Mouse (Mus musculus): ENCODE measurements at regions not wholly inside any gene's neighbourhood (a gene's known extent, or its start where the extent isn't known, plus 50 kb on each side); places are given as distances from the start of the nearest gene placed in this dataset.

DNA sequence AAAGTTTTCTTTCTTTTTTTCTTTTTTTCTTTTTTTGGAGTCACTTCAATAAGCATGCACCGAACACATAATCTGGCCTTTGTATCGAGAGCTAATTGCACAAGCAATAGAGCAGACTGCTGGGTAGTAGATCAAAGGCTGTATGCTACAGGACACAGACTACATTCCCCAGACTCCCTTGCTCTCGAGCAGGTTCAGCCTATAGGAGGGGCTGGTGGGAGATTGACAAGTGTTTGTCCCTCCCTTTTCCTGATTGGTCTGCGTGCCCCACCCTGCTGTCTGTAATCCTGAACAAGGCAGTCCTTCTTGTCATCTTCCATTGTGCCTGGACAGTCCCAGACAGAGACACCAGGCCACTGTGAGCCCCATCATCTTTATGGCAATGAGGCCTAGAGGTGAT is 67.8 kb upstream of the Foxa2 start:
- H3K9me3 ChIP-seq (replicated peaks; ENCODE audit: insufficient read depth, low read length): no peaks in the 10 kb centered on the region
- no peaks in the 10 kb centered on the region for H3K27me3 ChIP-seq (ENCODE audit: control insufficient read depth in 1 of 2, insufficient read depth in 2 of 2, low read length in 2 of 2)
- no peaks in the 10 kb centered on the region for H3K4me1 ChIP-seq (ENCODE audit: control insufficient read depth in 1 of 2, insufficient read depth in 2 of 2, low read length in 2 of 2)
- H3K27ac ChIP-seq (ENCODE audit: control insufficient read depth, low read depth, low read length): no peak overlapping the region
- no peaks in the 10 kb centered on the region for H3K36me3 ChIP-seq (ENCODE audit: control insufficient read depth in 1 of 2, insufficient read depth in 2 of 2, low read length in 2 of 2)
- H3K4me3 ChIP-seq (ENCODE audit: control insufficient read depth in 1 of 2, insufficient read depth in 1 of 2, low read depth in 2 of 2, low read length in 2 of 2): no peak overlapping the region
- H3K79me2 ChIP-seq (ENCODE audit: control insufficient read depth, insufficient read depth, low read length, poor library complexity): no peaks in the 10 kb centered on the region
- H3K9ac ChIP-seq (ENCODE audit: control insufficient read depth, low read depth, low read length, poor library complexity, severe bottlenecking): no peak overlapping the region
- TF ChIP-seq MAZ (IDR thresholded peaks at IDR 0.05; ENCODE audit: low read depth, low read length) (no peak), MXI1 (IDR thresholded peaks at IDR 0.05; ENCODE audit: low read depth, low read length) (no peak), GABPA (IDR thresholded peaks at IDR 0.05; ENCODE audit: low read depth, low read length) (no peak), NELFE (IDR thresholded peaks at IDR 0.05; ENCODE audit: low read depth, low read length) (no peak), SIN3A (IDR thresholded peaks at IDR 0.05; ENCODE audit: low read length) (no peak), MEF2A (IDR thresholded peaks at IDR 0.05; ENCODE audit: extremely low read depth, insufficient replicate concordance, low read depth, low read length, poor library complexity, severe bottlenecking) (no peak), E2F4 (IDR thresholded peaks at IDR 0.05; ENCODE audit: borderline replicate concordance, low read depth, low read length) (no peak), POLR2A (IDR thresholded peaks at IDR 0.05; ENCODE audit: control insufficient read depth in 1 of 2, insufficient read depth in 1 of 2, low read depth in 1 of 2, low read length in 2 of 2, poor library complexity in 1 of 2) (no peak), CTCF (IDR thresholded peaks at IDR 0.05 in 2 of 3, conservative IDR thresholded peaks at IDR 0.05 in 1 of 3; ENCODE audit: control insufficient read depth in 1 of 3, insufficient read depth in 1 of 3, low read depth in 2 of 3, low read length in 3 of 3, poor library complexity in 1 of 3, severe bottlenecking in 1 of 3) (no peak), MYB (IDR thresholded peaks at IDR 0.05; ENCODE audit: low read depth, low read length) (no peak)
- no peak for DNase-seq (ENCODE audit: low read depth, low spot score)

- no peak overlapping the region for H3K27ac ChIP-seq (ENCODE audit: control insufficient read depth, low read depth, low read length)
- TF ChIP-seq NRF1 (IDR thresholded peaks at IDR 0.05; ENCODE audit: insufficient read depth, low read depth, low read length, poor library complexity, severe bottlenecking): no peak
- no peak for TF ChIP-seq ELF1 (IDR thresholded peaks at IDR 0.05; ENCODE audit: low read depth, low read length)
- TF ChIP-seq KAT2A (conservative IDR thresholded peaks at IDR 0.05; ENCODE audit: low read depth, low read length): no peak
- no peak for TF ChIP-seq MXI1 (IDR thresholded peaks at IDR 0.05; ENCODE audit: low read depth, low read length)
- no peak for TF ChIP-seq EP300 (IDR thresholded peaks at IDR 0.05; ENCODE audit: low read depth in 1 of 2, low read length in 2 of 2)
- TF ChIP-seq ZMIZ1 (IDR thresholded peaks at IDR 0.05; ENCODE audit: low read depth, low read length): no peak
- TF ChIP-seq POLR2AphosphoS2 (IDR thresholded peaks at IDR 0.05; ENCODE audit: low read length): no peak
- TF ChIP-seq NELFE (IDR thresholded peaks at IDR 0.05; ENCODE audit: low read depth, low read length): no peak
- no peak for TF ChIP-seq MYB (IDR thresholded peaks at IDR 0.05; ENCODE audit: low read depth, low read length)
- no peak for TF ChIP-seq POLR2AphosphoS5 (IDR thresholded peaks at IDR 0.05; ENCODE audit: borderline replicate concordance, low read depth, low read length)
- no peak for TF ChIP-seq ZKSCAN1 (IDR thresholded peaks at IDR 0.05; ENCODE audit: low read depth, low read length)
- no peak for TF ChIP-seq POLR2A (IDR thresholded peaks at IDR 0.05; ENCODE audit: control insufficient read depth in 1 of 2, insufficient read depth in 1 of 2, low read depth in 1 of 2, low read length in 2 of 2, poor library complexity in 1 of 2)
- TF ChIP-seq SIN3A (IDR thresholded peaks at IDR 0.05; ENCODE audit: low read length): no peak
- no peak for TF ChIP-seq BHLHE40 (IDR thresholded peaks at IDR 0.05; ENCODE audit: borderline replicate concordance, low read depth, low read length)
- no peak for TF ChIP-seq CTCF (IDR thresholded peaks at IDR 0.05 in 2 of 3, conservative IDR thresholded peaks at IDR 0.05 in 1 of 3; ENCODE audit: control insufficient read depth in 1 of 3, insufficient read depth in 1 of 3, low read depth in 2 of 3, low read length in 3 of 3, poor library complexity in 1 of 3, severe bottlenecking in 1 of 3)
- no peak overlapping the region for H3K4me3 ChIP-seq (ENCODE audit: control insufficient read depth in 1 of 2, insufficient read depth in 1 of 2, low read depth in 2 of 2, low read length in 2 of 2)
- no peaks in the 10 kb centered on the region for H3K27me3 ChIP-seq (ENCODE audit: control insufficient read depth in 1 of 2, insufficient read depth in 2 of 2, low read length in 2 of 2)
- H3K9me3 ChIP-seq (replicated peaks; ENCODE audit: insufficient read depth, low read length): no peaks in the 10 kb centered on the region
- H3K4me1 ChIP-seq (ENCODE audit: control insufficient read depth in 1 of 2, insufficient read depth in 2 of 2, low read length in 2 of 2): no peaks in the 10 kb centered on the region
- no peak overlapping the region for H3K9ac ChIP-seq (ENCODE audit: control insufficient read depth, low read depth, low read length, poor library complexity, severe bottlenecking)
- no peaks in the 10 kb centered on the region for H3K36me3 ChIP-seq (ENCODE audit: control insufficient read depth in 1 of 2, insufficient read depth in 2 of 2, low read length in 2 of 2)
- DNase-seq (ENCODE audit: low read depth, low spot score): no peak
- H3K79me2 ChIP-seq (ENCODE audit: control insufficient read depth, insufficient read depth, low read length, poor library complexity): no peaks in the 10 kb centered on the region
Measured at GRCm38 (mm10) chr2:148116033-148116790, 69.4 kb upstream of the Foxa2 start.
